Mouse (Mus musculus) thymus, postnatal 4 days (tissue): ENCODE measurements around the gene Faap20.

Experiments used
- DNase-seq: peaks from one replicate; pipeline ENCODE4 v3.0.0; 2021

Faap20 gene

GRCm38 (mm10) chr4:155288586-155288985 is 39.0 kb downstream of the Faap20 start:
- DNase-seq: no peak

- no peak for DNase-seq
These were observed 40.4 kb downstream of the Faap20 start for GRCm38 (mm10) chr4:155290045-155290444.

GRCm38 (mm10) chr4:155292863-155293262 is 43.3 kb downstream of the Faap20 start:
- DNase-seq: no peak

- DNase-seq: no peak
These were observed 44.8 kb downstream of the Faap20 start for GRCm38 (mm10) chr4:155294381-155294780.

- DNase-seq: peak; percentile 36
These were observed 45.5 kb downstream of the Faap20 start for GRCm38 (mm10) chr4:155295026-155295590.

- DNase-seq: peak; percentile 35
These were observed 46.4 kb downstream of the Faap20 start for GRCm38 (mm10) chr4:155295996-155296395.

GRCm38 (mm10) chr4:155297057-155297456 is 47.5 kb downstream of the Faap20 start:
- peak; percentile 73 for DNase-seq

GRCm38 (mm10) chr4:155298826-155299225 is 49.2 kb downstream of the Faap20 start:
- DNase-seq: no peak

GRCm38 (mm10) chr4:155300421-155301097 is 51.0 kb downstream of the Faap20 start:
- DNase-seq: no peak

- DNase-seq: no peak
These were observed 51.5 kb downstream of the Faap20 start for GRCm38 (mm10) chr4:155301098-155301447.

GRCm38 (mm10) chr4:155301965-155302364 is 52.4 kb downstream of the Faap20 start:
- DNase-seq: no peak

GRCm38 (mm10) chr4:155304508-155305096 is 55.0 kb downstream of the Faap20 start:
- no peak for DNase-seq

- DNase-seq: no peak
These were observed 56.0 kb downstream of the Faap20 start for GRCm38 (mm10) chr4:155305531-155306031.
